ENCODE assay signal across 24 mouse cellular contexts in the genomic region with DNA sequence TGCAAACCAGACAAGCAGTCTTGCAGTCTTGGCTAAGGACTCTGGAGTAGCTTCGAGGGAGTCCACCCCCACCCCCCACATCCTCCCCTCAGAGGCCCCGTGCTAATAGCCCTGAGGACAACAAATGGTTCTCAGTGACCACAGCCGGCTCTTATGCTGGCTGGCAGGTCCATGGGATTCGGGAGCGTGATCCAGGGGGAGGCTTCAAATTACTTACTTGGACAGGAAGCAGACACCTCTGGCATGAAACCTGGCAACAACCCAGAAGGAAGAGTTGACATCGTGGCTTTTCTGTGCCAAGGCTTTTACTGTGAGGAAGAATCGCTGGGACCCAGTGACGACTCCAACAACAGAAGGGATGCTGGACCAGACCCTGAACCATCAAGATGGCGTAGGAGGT. TPM values are rescaled to one million over a fixed set of nuclear protein-coding genes. Genes with fewer than 3 reads are reported as not detected.
"Had no signal": no experiment of that assay in that cellular context is flagged by ENCODE, and none has a peak within 500 bp of the region (broad histone marks: within the 10 kb centered on the region; RNA-seq: fewer than 3 reads in every experiment).

No protein-coding gene starts in this region.

- ATAC-seq: midbrain, embryonic 13.5 days; midbrain, embryonic 15.5 days had no signal

- H3K4me1 ChIP-seq: stomach, embryonic 15.5 days had no signal

- DNase-seq: lung, adult 18-20 months; lung, embryonic 14.5 days; lung, postnatal 10 days; lung, postnatal 4 days; right cerebral cortex, adult 18-20 months; right cerebral cortex, postnatal 25 days; thymus, postnatal 14 days; thymus, postnatal 36 days had no signal

- H3K4me3 ChIP-seq: midbrain, embryonic 10.5 days; midbrain, embryonic 13.5 days; midbrain, embryonic 15.5 days; myocyte; neural tube, embryonic 13.5 days; neural tube, embryonic 15.5 days; stomach, embryonic 15.5 days had no signal

- H3K27me3 ChIP-seq: midbrain, embryonic 15.5 days had no signal

- H3K4me2 ChIP-seq: lung, embryonic 14.5 days; midbrain, embryonic 13.5 days; midbrain, embryonic 15.5 days; neural tube, embryonic 13.5 days; neural tube, embryonic 15.5 days; stomach, embryonic 15.5 days had no signal

- H3K27ac ChIP-seq: liver, embryonic 14.5 days; midbrain, embryonic 10.5 days; midbrain, embryonic 13.5 days; midbrain, embryonic 15.5 days; neural tube, embryonic 13.5 days; neural tube, embryonic 15.5 days; stomach, embryonic 15.5 days; stomach, postnatal 0 days had no signal

- H3K9ac ChIP-seq: liver, embryonic 14.5 days; lung, embryonic 14.5 days; midbrain, embryonic 13.5 days; midbrain, embryonic 15.5 days; neural tube, embryonic 13.5 days; neural tube, embryonic 15.5 days; stomach, embryonic 15.5 days had no signal

- H3K9me3 ChIP-seq: midbrain, embryonic 10.5 days; midbrain, embryonic 13.5 days; midbrain, embryonic 15.5 days; neural tube, embryonic 13.5 days; neural tube, embryonic 15.5 days; stomach, embryonic 15.5 days had no signal

- H3K36me3 ChIP-seq: midbrain, embryonic 10.5 days; midbrain, embryonic 13.5 days; midbrain, embryonic 15.5 days; neural tube, embryonic 13.5 days; neural tube, embryonic 15.5 days; stomach, embryonic 15.5 days had no signal

RNA-seq across cellular contexts. Expression of gene Cdk5r2, which starts 8.4 kb away (rescaled TPM):
- total RNA-seq: megakaryocyte, adult 5-6 weeks; megakaryocyte-erythroid progenitor cell, adult 5-6 weeks had no signal
- polyA plus RNA-seq: liver, embryonic 16.5 days; lung, embryonic 14.5 days; lung, embryonic 16.5 days; spleen, adult 2 months; thymus, postnatal 0 days had no signal

RNA-seq across cellular contexts. Expression of gene Fev, which starts 38.9 kb away (rescaled TPM):
- total RNA-seq: megakaryocyte, adult 5-6 weeks; megakaryocyte-erythroid progenitor cell, adult 5-6 weeks had no signal
- polyA plus RNA-seq: liver, embryonic 16.5 days; lung, embryonic 14.5 days; lung, embryonic 16.5 days; midbrain, embryonic 10.5 days; myocyte; neural tube, embryonic 11.5 days; neural tube, embryonic 13.5 days; thymus, postnatal 0 days had no signal

RNA-seq across cellular contexts. Expression of gene Cryba2, which starts 46.6 kb away (rescaled TPM):
- total RNA-seq: megakaryocyte, adult 5-6 weeks; megakaryocyte-erythroid progenitor cell, adult 5-6 weeks had no signal
- polyA plus RNA-seq: liver, embryonic 14.5 days; liver, embryonic 16.5 days; lung, embryonic 14.5 days; lung, embryonic 16.5 days; midbrain, embryonic 10.5 days; myocyte; neural tube, embryonic 11.5 days; spleen, adult 2 months had no signal

RNA-seq across cellular contexts. Expression of gene Wnt10a, which starts 55.0 kb away (rescaled TPM):
- total RNA-seq: megakaryocyte, adult 5-6 weeks; megakaryocyte-erythroid progenitor cell, adult 5-6 weeks had no signal
- polyA plus RNA-seq: liver, embryonic 14.5 days; liver, embryonic 16.5 days; lung, embryonic 14.5 days had no signal
